Mouse (Mus musculus) midbrain, embryonic 13.5 days (tissue): Measurements from ENCODE around the gene Ccdc6. TPM values are rescaled to one million over a fixed set of nuclear protein-coding genes. Genes with fewer than 3 reads are reported as not detected.

Experiments used
- ATAC-seq: fragments of 200-750 bp; cut with Nextera tagmentation; 2 replicates; pipeline ENCODE4 v1.8.0; 2017; ENCODE audit warnings: mild to moderate bottlenecking, moderate TSS enrichment, moderate library complexity
- H3K27ac ChIP-seq: fragments of 300-500 bp; sonication (generic); 2 replicates; pipeline ENCODE4 v1.5.1; 2015; ENCODE audit warnings: inconsistent platforms, mild to moderate bottlenecking, moderate library complexity
- H3K27me3 ChIP-seq: fragments of 300-500 bp; sonication (generic); 2 replicates; pipeline ENCODE4 v1.6.1; 2015; ENCODE audit warnings: mild to moderate bottlenecking, inconsistent platforms
- H3K36me3 ChIP-seq: fragments of 300-500 bp; sonication (generic); 2 replicates; pipeline ENCODE4 v1.6.1; 2015; ENCODE audit warnings: mild to moderate bottlenecking, inconsistent platforms
- H3K4me1 ChIP-seq: fragments of 300-500 bp; sonication (generic); replicated peaks from 2 replicates; pipeline ENCODE4 v1.6.1; 2015; ENCODE audit warnings: inconsistent platforms
- H3K4me2 ChIP-seq: fragments of 300-500 bp; sonication (generic); replicated peaks from 2 replicates; pipeline ENCODE4 v1.6.1; 2015; ENCODE audit warnings: moderate library complexity, mild to moderate bottlenecking, inconsistent platforms
- H3K4me3 ChIP-seq: fragments of 300-500 bp; sonication (generic); replicated peaks from 2 replicates; pipeline ENCODE4 v1.5.1; 2015; ENCODE audit warnings: mild to moderate bottlenecking, inconsistent platforms
- H3K9ac ChIP-seq: fragments of 300-500 bp; sonication (generic); replicated peaks from 2 replicates; pipeline ENCODE4 v1.6.1; 2015; ENCODE audit warnings: mild to moderate bottlenecking, inconsistent platforms
- H3K9me3 ChIP-seq: fragments of 300-500 bp; sonication (generic); 2 replicates; pipeline ENCODE4 v1.6.1; 2016; ENCODE audit warnings: mild to moderate bottlenecking, inconsistent platforms
- WGBS: fragments of 180-500 bp; shearing (Covaris S2); methylation state at CpG from one replicate; pipeline ENCODE4 v1.1.7; 2015; 5-methylcytosine and 5-hydroxymethylcytosine counted together
- polyA plus RNA-seq: library from polyadenylated mRNA; unstranded; fragments of >200 nt; fragmentation: Nextera tagmentation; extraction: Ambion mirVana; gene quantifications from 2 replicates; pipeline ENCODE4 v1.2.1, GENCODE M21; 2015

The Ccdc6 gene
- polyA plus RNA-seq, 1 experiment from 2014 or later, result 21.7 TPM

- Histone ChIP-seq H3K27ac (peak overlapping the region; percentile 36; the same call in 1 of the 2 replicates), H3K27me3 (no peaks in the 10 kb centered on the region), H3K4me3 (no peak overlapping the region), H3K36me3 (peaks cover 27% of the 10 kb centered on the region), H3K9ac (no peak overlapping the region), H3K4me1 (peaks cover 16% of the 10 kb centered on the region), H3K9me3 (no peaks in the 10 kb centered on the region), H3K4me2 (no peak overlapping the region)
- WGBS, result 80% methylated on average over 12 of the region's 12 CpGs
- no peak for ATAC-seq
These were observed 62.9 kb downstream of the Ccdc6 start for GRCm38 (mm10) chr10:70159651-70160320.

- WGBS, result 93% methylated on average over 12 of the region's 12 CpGs
- Histone ChIP-seq H3K27me3 (no peaks in the 10 kb centered on the region), H3K4me2 (no peak overlapping the region), H3K9me3 (no peaks in the 10 kb centered on the region), H3K4me3 (no peak overlapping the region), H3K36me3 (peaks cover 16% of the 10 kb centered on the region), H3K27ac (no peak overlapping the region), H3K9ac (no peak overlapping the region), H3K4me1 (peaks cover 16% of the 10 kb centered on the region)
- no peak for ATAC-seq
These were observed 63.9 kb downstream of the Ccdc6 start for GRCm38 (mm10) chr10:70160811-70161210.

- peaks cover 16% of the 10 kb centered on the region for H3K4me1 ChIP-seq
- no peak overlapping the region for H3K4me2 ChIP-seq
- H3K36me3 ChIP-seq, result peaks cover 10% of the 10 kb centered on the region
- no peak overlapping the region for H3K27ac ChIP-seq
- WGBS, result 92% methylated on average over 14 of the region's 14 CpGs
- no peaks in the 10 kb centered on the region for H3K27me3 ChIP-seq
- no peak for ATAC-seq
- H3K9ac ChIP-seq, result no peak overlapping the region
- H3K9me3 ChIP-seq, result no peaks in the 10 kb centered on the region
- H3K4me3 ChIP-seq, result no peak overlapping the region
These were observed 64.6 kb downstream of the Ccdc6 start for GRCm38 (mm10) chr10:70161504-70161903.

GRCm38 (mm10) chr10:70163681-70164080, 66.8 kb downstream of the Ccdc6 start:
- ATAC-seq, result no peak
- Histone ChIP-seq H3K4me1 (peaks cover 22% of the 10 kb centered on the region), H3K27me3 (no peaks in the 10 kb centered on the region), H3K4me3 (no peak overlapping the region), H3K4me2 (no peak overlapping the region), H3K9ac (no peak overlapping the region), H3K9me3 (no peaks in the 10 kb centered on the region), H3K36me3 (peaks cover 19% of the 10 kb centered on the region), H3K27ac (no peak overlapping the region)
- 57% methylated on average over 5 of the region's 5 CpGs for WGBS

GRCm38 (mm10) chr10:70165877-70166276, 69.0 kb downstream of the Ccdc6 start:
- H3K9me3 ChIP-seq, result no peaks in the 10 kb centered on the region
- no peak overlapping the region for H3K4me3 ChIP-seq
- no peak overlapping the region for H3K4me2 ChIP-seq
- peaks cover 23% of the 10 kb centered on the region for H3K36me3 ChIP-seq
- no peak for ATAC-seq
- no peak overlapping the region for H3K27ac ChIP-seq
- no peak overlapping the region for H3K9ac ChIP-seq
- peaks cover 24% of the 10 kb centered on the region for H3K4me1 ChIP-seq
- H3K27me3 ChIP-seq, result no peaks in the 10 kb centered on the region
- WGBS, result 79% methylated on average over 6 of the region's 6 CpGs

- Histone ChIP-seq H3K27me3 (no peaks in the 10 kb centered on the region), H3K27ac (no peak overlapping the region), H3K9ac (no peak overlapping the region), H3K36me3 (peaks cover 27% of the 10 kb centered on the region), H3K9me3 (no peaks in the 10 kb centered on the region), H3K4me3 (no peak overlapping the region), H3K4me2 (no peak overlapping the region), H3K4me1 (peaks cover 24% of the 10 kb centered on the region)
- 97% methylated on average over 5 of the region's 5 CpGs for WGBS
- no peak for ATAC-seq
These were observed 69.5 kb downstream of the Ccdc6 start for GRCm38 (mm10) chr10:70166427-70166826.

- 82% methylated on average over 11 of the region's 11 CpGs for WGBS
- H3K4me3 ChIP-seq, result no peak overlapping the region
- H3K4me1 ChIP-seq, result peaks cover 24% of the 10 kb centered on the region
- H3K27ac ChIP-seq, result 0 out of 2 replicates have a peak overlapping the region, but pooled peaks have one; percentile 9
- H3K9ac ChIP-seq, result no peak overlapping the region
- no peak overlapping the region for H3K4me2 ChIP-seq
- no peaks in the 10 kb centered on the region for H3K27me3 ChIP-seq
- peaks cover 31% of the 10 kb centered on the region for H3K36me3 ChIP-seq
- no peaks in the 10 kb centered on the region for H3K9me3 ChIP-seq
- no peak for ATAC-seq
These were observed 70.7 kb downstream of the Ccdc6 start for GRCm38 (mm10) chr10:70167625-70168024.

- no peaks in the 10 kb centered on the region for H3K9me3 ChIP-seq
- no peaks in the 10 kb centered on the region for H3K27me3 ChIP-seq
- H3K36me3 ChIP-seq, result peaks cover 31% of the 10 kb centered on the region
- WGBS, result 82% methylated on average over 13 of the region's 13 CpGs
- peak overlapping the region; percentile 64 for H3K27ac ChIP-seq
- no peak for ATAC-seq
- H3K4me2 ChIP-seq, result no peak overlapping the region
- H3K4me1 ChIP-seq, result peaks cover 23% of the 10 kb centered on the region
- H3K9ac ChIP-seq, result no peak overlapping the region
- no peak overlapping the region for H3K4me3 ChIP-seq
These were observed 71.5 kb downstream of the Ccdc6 start for GRCm38 (mm10) chr10:70168396-70168795.

- H3K27me3 ChIP-seq, result no peaks in the 10 kb centered on the region
- no peak overlapping the region for H3K9ac ChIP-seq
- peaks cover 16% of the 10 kb centered on the region for H3K4me1 ChIP-seq
- H3K4me3 ChIP-seq, result no peak overlapping the region
- H3K36me3 ChIP-seq, result peaks cover 31% of the 10 kb centered on the region
- no peaks in the 10 kb centered on the region for H3K9me3 ChIP-seq
- peak overlapping the region; percentile 64 for H3K27ac ChIP-seq
- 67% methylated on average over 18 of the region's 18 CpGs for WGBS
- ATAC-seq, result peak; percentile 53; the same call in 1 of the 2 replicates
- H3K4me2 ChIP-seq, result no peak overlapping the region
These were observed 72.1 kb downstream of the Ccdc6 start for GRCm38 (mm10) chr10:70169044-70169443.

GRCm38 (mm10) chr10:70173314-70173713, 76.4 kb downstream of the Ccdc6 start:
- no peaks in the 10 kb centered on the region for H3K27me3 ChIP-seq
- ATAC-seq, result no peak
- H3K9me3 ChIP-seq, result no peaks in the 10 kb centered on the region
- H3K36me3 ChIP-seq, result peaks cover 43% of the 10 kb centered on the region
- H3K4me2 ChIP-seq, result no peak overlapping the region
- peaks cover 13% of the 10 kb centered on the region for H3K4me1 ChIP-seq
- 62% methylated on average over 3 of the region's 3 CpGs for WGBS
- no peak overlapping the region for H3K4me3 ChIP-seq
- no peak overlapping the region for H3K9ac ChIP-seq
- H3K27ac ChIP-seq, result no peak overlapping the region

GRCm38 (mm10) chr10:70174494-70175190, 77.7 kb downstream of the Ccdc6 start:
- Histone ChIP-seq H3K27me3 (no peaks in the 10 kb centered on the region), H3K4me2 (no peak overlapping the region), H3K4me1 (no peaks in the 10 kb centered on the region; the same call in 1 of the 2 replicates), H3K36me3 (peaks cover 44% of the 10 kb centered on the region), H3K9ac (no peak overlapping the region), H3K9me3 (no peaks in the 10 kb centered on the region), H3K4me3 (no peak overlapping the region), H3K27ac (no peak overlapping the region)
- 88% methylated on average over 16 of the region's 16 CpGs for whole genome bisulfite sequencing
- no peak for ATAC-seq

GRCm38 (mm10) chr10:70180727-70181126, 83.8 kb downstream of the Ccdc6 start:
- Histone ChIP-seq H3K27ac (no peak overlapping the region), H3K36me3 (peaks cover 29% of the 10 kb centered on the region), H3K9ac (no peak overlapping the region), H3K27me3 (no peaks in the 10 kb centered on the region), H3K9me3 (no peaks in the 10 kb centered on the region), H3K4me3 (no peak overlapping the region), H3K4me1 (peaks cover 10% of the 10 kb centered on the region), H3K4me2 (no peak overlapping the region)
- ATAC-seq, result no peak
- 96% methylated on average over 9 of the region's 9 CpGs for WGBS
